ENCODE assay signal across 8 mouse cellular contexts in the genomic region with DNA sequence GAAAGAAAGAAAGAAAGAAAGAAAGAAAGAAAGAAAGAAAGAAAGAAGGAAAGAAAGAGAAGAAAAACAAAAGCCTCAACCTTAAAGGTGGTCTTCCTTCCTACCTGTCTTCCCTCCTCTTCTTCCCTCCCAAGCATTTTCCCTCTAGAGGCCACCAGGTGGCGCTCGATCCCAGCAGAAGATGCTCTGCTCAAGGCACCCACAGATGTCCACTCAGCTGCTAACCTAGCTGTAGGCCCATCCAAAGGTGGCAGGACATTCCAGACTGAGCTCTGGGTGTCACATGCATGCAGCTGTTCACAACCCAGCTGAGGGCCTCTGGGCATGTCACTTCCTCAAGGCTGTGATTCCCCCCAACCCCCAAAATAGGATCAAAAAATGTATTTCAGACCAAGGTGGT. TPM values are rescaled to one million over a fixed set of nuclear protein-coding genes. Genes with fewer than 3 reads are reported as not detected.
DNase-seq lines count a peak whose midpoint lies in the region; ATAC-seq and TF ChIP-seq lines count a peak whose summit lies in the region.

No protein-coding gene starts in this region.

- no peaks in the 10 kb centered on the region for H3K9me3 ChIP-seq in liver, postnatal 0 days (ENCODE audit: low read length)

- WGBS in liver, postnatal 0 days (ENCODE audit: insufficient replicate concordance) = 3% methylated on average over 2 of the region's 2 CpGs

- peak; percentile 73 for DNase-seq in A20 (ENCODE audit: low read depth, low spot score)
- peak; percentile 75 for DNase-seq in adrenal gland, postnatal 10 days
- DNase-seq in embryo, embryonic 11.5 days (ENCODE audit: low read depth, low spot score) = peak; percentile 65
- DNase-seq in kidney, postnatal 25 days = peak; percentile 67 to 73
- DNase-seq in liver, postnatal 0 days = peak; percentile 47
- DNase-seq in ovary, adult 18-20 months (ENCODE audit: low spot score) = peak; percentile 31
- DNase-seq in thymus, postnatal 36 days = peak; percentile 12 to 22

- no peak overlapping the region for H3K4me2 ChIP-seq in liver, postnatal 0 days (ENCODE audit: low read depth, low read length)

- H3K27me3 ChIP-seq in liver, postnatal 0 days (ENCODE audit: insufficient read depth, low read length) = no peaks in the 10 kb centered on the region

- no peak overlapping the region for H3K27ac ChIP-seq in liver, postnatal 0 days (ENCODE audit: low read depth)

- TF ChIP-seq CTCF in liver, postnatal 0 days (IDR thresholded peaks at IDR 0.05; ENCODE audit: low read depth) = peak; percentile 89

- no peaks in the 10 kb centered on the region for H3K4me1 ChIP-seq in liver, postnatal 0 days (ENCODE audit: insufficient read depth)

- H3K36me3 ChIP-seq in liver, postnatal 0 days (replicated peaks; ENCODE audit: insufficient read depth, low read length) = no peaks in the 10 kb centered on the region

- H3K9ac ChIP-seq in liver, postnatal 0 days (replicated peaks) = no peak overlapping the region

- no peak overlapping the region for H3K4me3 ChIP-seq in liver, postnatal 0 days (ENCODE audit: low read depth, low read length)

- peak; percentile 72 for ATAC-seq in granulocyte monocyte progenitor cell, adult 5-6 weeks (replicated peaks; ENCODE audit: poor library complexity, severe bottlenecking)
- ATAC-seq in liver, postnatal 0 days = no peak

- TF ChIP-seq EP300 in liver, postnatal 0 days (IDR thresholded peaks at IDR 0.05; ENCODE audit: low read depth) = no peak

RNA-seq across cellular contexts. Expression of a gene that starts 30.6 kb away (rescaled TPM):
- total RNA-seq in adrenal gland, postnatal 10 days (2021) = not detected
- total RNA-seq in granulocyte monocyte progenitor cell, adult 5-6 weeks (2014; fragmentation: Nextera tagmentation) = not detected in 2 replicates
- not detected in 2 replicates for total RNA-seq in granulocyte monocyte progenitor cell, adult 5-6 weeks (2017)
- not detected in 2 replicates for polyA plus RNA-seq in liver, postnatal 0 days (2015; fragmentation: Nextera tagmentation; extraction: Ambion mirVana)

Comparison
In these comparisons a context has a peak if more than half of its experiments do, and no peak if none do; other contexts are left out.
1. DNase-seq: peak in every context shown above with its lines; median percentile 75 in adrenal gland, postnatal 10 days; 73 in A20; 70 in kidney, postnatal 25 days; 65 in embryo, embryonic 11.5 days; 47 in liver, postnatal 0 days; 31 in ovary, adult 18-20 months; 17 in thymus, postnatal 36 days.